Mouse (Mus musculus): ENCODE measurements around the gene Gm42957.

- peak; percentile 72 for TF ChIP-seq CTCF (IDR thresholded peaks at IDR 0.05; ENCODE audit: low read depth)
- no peak for TF ChIP-seq EP300 (IDR thresholded peaks at IDR 0.05; ENCODE audit: low read depth)
Observed at GRCm38 (mm10) chr3:96667316-96667715, 32.0 kb downstream of the Gm42957 start.

Measured in liver, postnatal 0 days (tissue).